Mouse (Mus musculus) CD4-positive, CD25-positive, alpha-beta regulatory T cell, adult 4 months (primary cell): ENCODE data around the gene Ciao1. TPM values are rescaled to one million over a fixed set of nuclear protein-coding genes. Genes with fewer than 3 reads are reported as not detected.
A peak's percentile ranks its signal among the peaks of the same experiment; 100 is the strongest.
"Not testable (repeated sequence)": the region's sequence is repeated elsewhere in the genome, so short reads cannot be mapped to it uniquely, and the experiment has no call there.

Experiments used
- ATAC-seq: one replicate; pipeline ENCODE4 v1.8.0; 2017
- polyA plus RNA-seq, 2 experiments: library from polyadenylated mRNA; unstranded; fragments of 100-300 nt; shearing (Covaris generic); gene quantifications; one replicate each; pipeline ENCODE4 v1.2.1; 2017

The Ciao1 gene
- polyA plus RNA-seq: 10 to 100 TPM; 53.3 to 64.7 TPM

DNA sequence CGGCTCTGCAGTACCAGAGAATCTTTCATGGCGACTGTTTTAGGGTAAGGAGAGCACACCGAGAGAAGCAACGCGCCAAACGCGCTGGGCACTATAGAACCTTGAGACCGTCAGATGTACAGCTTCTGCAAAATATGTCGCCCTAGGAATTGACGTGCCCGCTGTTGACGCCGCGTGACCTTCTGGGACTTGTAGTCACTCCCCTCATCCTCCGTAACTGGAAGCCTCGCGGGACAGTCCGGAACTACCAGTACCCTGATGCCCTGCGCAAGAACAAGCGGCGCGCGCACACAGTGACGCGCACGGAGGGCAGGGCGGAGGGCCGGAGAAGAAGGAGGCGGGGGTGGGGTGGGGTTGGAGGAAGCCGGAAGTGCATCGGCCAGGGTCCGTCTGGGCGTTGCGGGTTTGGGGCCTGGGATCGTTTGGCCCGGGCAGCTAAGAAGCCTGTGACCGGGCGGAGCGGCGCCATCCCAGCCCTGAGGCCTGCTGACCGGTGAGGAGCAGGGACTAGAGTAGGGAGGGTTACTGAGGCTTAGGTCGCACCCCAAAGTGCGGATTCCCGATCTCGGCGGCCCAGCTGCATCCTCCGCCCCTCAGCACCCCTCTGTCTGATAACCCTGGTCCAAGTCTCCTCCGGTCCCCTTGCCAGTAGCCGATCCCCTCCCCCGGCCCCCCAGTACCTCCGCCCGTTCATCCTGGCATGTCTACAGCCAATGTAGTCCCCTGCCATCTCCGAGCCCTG is at the start of gene Ciao1, which contains the start of gene Tmem127:
Gene Ciao1, minus strand, starts transcription at position 225 of the 742 bp plus-strand sequence.
Gene Tmem127, plus strand, starts transcription at position 317 of the 742 bp plus-strand sequence.
- ATAC-seq: peak; percentile 99

DNA sequence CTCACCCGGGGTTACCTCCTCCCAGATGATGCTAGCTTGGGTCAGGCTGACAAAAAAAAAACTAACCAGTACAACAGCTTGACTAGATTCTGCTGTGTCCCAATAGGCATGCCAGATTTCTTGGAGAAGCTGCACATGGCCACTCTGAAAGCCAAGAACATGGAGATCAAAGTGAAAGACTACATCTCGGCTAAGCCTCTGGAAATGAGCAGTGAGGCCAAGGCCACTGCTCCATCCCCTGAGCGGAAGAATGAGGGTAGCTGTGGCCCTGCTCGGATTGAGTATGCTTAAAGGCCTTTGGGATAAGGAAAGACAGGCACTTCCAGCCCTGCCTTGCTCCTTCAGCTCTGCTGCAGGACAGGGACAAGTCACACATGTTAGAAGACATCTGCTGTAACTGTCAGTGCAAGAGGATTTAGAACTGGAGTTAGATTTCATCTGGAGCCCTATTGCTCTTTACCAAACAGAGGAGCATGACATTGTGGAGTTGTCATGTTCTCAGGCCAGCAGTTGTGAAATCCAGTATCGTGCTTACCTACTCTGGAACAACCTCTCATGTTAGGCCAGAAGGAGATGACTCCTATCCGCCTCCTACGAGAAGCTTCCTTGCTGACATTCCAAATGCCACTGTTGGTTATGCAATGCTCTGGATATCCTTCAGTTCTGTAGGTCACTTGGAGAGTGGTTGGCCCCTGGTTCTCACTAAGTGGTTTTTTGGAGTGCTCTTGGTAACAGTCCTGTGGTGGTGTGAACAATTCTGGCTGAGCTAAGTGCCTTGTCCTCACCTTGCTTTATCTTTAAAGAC is 49.6 kb upstream of the Ciao1 start:
- no peak for ATAC-seq

DNA sequence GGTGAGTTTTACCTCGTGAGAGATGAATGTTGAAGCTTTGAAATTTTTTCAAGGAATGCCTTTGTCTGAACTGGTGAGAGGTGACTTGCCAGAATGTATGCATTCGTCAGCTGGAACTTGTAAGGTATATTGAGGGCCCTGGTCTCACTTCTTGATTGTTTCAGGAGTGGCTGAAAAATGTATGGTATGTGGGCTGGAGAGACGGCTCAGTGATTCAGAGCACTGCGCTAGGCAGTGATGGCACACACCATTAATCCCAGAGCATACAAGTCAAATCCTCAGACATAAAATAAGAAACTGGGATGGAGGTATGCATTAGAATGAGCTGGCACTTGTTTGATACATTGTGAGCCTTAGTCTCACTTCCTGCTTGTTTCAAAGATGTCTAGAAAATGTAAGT is 44.6 kb upstream of the Ciao1 start:
- ATAC-seq: no peak

DNA sequence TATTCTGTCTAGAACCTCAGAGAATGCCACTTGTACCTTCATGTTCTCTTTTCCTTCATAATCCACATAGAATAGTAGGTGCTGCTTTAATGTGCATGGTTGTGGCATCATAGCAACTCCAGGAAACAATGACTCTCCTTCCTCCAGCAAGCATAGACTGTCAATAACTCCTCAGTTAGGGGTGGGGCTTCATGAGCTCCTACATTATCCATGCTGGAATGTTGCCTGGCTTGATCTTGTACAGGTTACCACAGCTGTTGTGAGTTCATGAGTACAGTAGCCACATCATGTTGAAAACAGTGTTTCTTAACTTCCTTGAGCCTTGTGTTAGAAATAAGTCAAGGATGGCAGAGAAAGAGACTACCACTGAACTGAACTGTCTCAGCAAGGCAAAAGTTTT is 30.5 kb upstream of the Ciao1 start:
- no peak for ATAC-seq

DNA sequence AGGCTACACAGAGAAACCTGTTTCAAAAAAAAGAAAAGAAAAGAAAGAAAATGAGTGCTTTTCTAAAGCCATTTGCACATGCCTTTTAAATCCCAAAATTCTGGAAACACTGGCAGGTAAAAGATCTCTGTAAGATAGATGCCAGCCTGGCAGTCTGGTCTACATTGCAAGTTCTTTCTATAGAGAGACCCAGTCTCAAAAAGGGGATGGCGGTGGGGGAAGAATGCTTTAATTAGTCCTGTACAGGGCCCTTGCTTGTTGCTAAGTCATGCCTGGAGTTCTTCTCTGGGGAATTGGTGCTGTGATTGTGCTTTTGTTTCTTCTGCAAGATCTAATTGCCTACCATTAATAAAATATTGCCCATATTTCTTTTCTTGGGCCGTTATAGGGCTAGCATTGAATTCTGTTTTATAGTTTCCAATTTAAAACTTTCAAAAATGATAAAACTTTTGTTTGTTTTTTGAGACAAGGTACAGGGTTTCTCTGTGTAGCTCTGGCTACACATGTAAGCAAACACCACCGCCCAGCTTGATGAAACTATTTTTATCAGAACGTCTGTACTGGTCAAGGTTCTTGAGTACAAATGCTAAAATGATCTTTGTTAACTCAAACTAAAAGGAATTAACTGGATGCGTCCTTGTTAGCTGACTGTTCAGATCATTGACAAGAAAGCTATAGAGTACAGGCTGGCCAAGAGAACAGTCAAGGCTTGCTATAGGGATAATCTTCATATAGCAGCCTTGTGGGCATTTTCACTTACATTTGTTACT is 28.1 kb upstream of the Ciao1 start:
- no peak for ATAC-seq

DNA sequence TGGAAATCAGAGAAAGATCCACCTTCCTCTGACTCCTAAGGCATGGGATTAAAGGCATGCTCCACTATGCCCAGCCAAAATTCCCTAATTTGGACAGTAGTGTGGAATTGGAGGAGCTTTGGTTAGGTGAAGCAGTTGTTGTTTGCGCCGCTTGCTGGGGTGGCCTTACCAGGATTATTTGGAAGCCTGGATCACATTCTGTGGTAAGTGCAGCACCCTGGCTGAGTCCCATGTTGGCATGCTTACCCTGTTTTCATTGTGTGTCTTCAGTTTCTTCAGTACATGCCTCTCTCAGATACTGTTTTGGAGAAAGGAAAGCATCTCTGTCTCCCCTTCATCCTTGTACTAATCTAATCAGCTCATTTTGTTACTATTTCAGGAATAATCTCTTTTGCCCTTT is 27.0 kb upstream of the Ciao1 start:
- no peak for ATAC-seq

DNA sequence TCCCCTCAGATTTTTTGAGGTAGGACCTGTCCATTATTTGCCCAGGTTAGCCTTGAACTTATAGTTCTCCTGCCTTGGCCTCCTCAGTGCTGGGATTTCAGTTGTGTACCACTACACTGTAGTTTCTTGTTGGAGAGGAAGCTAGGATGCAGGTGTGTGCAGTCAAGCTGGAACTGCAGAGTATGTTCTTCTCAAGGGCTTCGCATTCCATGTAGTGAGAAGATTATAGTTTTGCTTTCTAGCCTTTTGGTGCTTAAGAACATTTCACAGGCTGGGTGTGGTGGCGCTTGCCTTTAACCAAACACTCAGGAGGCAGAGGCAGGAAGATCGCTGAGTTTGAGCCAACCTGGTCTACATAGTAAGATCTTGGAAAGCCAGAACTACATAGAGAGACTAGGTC is 25.2 kb upstream of the Ciao1 start:
- no peak for ATAC-seq

DNA sequence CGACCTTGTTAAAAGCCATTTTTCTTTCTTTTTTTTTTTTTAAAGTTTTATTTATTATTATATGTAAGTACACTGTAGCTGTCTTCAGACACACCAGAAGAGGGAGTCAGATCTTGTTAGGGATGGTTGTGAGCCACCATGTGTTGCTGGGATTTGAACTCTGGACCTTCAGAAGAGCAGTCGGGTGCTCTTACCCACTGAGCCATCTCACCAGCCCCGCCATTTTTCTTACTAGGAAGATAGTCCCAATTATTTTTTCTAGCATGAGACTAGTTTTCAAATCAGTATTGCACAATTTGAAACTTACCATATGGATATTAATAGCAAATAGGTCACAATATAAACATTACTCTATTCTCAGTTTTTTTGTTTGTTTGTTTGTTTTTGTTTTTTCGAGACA is 24.4 kb upstream of the Ciao1 start:
- ATAC-seq: not testable (repeated sequence)

DNA sequence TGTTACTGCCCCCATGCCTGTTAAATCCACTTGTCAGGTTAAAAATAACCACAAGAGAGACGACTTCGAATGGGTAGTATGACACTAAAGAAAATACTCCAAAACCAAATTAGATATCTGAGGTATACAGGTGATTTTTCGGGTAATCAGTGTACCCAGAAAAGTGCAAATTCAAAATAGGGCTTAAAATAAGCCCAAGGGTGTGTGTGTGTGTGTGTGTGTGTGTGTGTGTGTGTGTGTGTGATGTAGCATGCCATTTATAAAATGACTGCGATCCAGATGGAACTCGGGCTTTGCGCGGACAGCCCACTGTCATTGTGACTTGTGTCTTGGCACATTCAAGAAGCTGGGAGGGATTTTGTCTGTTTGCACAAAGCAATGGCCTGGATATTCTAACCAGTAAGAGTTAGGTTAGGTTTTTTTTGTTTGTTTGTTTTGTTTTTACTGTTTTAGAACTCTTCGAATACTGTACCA is 23.5 kb upstream of the Ciao1 start:
- no peak for ATAC-seq

DNA sequence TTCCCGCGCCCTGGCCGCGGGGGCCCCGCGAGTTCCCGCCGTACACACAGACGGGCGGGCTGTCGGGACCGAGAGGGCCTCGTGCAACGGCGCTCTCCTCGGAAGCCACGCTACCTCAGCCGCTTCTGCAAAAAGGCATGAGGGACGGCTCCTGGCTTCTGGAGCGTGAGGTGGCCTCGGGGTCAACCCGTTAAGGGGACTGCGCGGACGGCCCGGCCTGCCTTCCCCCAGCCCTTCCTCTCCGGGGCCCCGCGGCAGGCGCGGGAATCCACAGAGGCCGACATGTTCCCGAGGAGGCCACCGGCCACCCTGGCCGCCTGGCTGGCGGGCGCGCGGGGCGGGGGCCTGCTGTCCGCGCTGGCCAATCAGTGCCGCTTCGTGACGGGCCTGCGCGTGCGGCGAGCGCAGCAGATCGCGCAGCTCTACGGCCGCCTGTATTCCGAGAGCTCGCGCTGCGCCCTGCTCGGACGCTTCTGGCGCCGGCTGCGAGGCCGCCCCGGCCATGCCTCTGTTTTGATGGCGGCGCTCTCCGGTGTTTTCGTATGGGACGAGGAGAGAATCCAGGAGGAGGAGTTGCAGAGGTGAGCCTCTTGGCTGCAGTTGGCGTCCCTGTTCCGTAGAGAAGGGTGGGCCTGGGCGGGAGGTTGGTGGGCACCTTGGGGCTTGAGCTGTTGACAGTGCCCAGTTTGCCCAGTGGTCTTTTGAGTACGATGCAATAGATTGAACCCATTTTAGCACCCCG is 22.9 kb upstream of the Ciao1 start:
- ATAC-seq: peak; percentile 71

DNA sequence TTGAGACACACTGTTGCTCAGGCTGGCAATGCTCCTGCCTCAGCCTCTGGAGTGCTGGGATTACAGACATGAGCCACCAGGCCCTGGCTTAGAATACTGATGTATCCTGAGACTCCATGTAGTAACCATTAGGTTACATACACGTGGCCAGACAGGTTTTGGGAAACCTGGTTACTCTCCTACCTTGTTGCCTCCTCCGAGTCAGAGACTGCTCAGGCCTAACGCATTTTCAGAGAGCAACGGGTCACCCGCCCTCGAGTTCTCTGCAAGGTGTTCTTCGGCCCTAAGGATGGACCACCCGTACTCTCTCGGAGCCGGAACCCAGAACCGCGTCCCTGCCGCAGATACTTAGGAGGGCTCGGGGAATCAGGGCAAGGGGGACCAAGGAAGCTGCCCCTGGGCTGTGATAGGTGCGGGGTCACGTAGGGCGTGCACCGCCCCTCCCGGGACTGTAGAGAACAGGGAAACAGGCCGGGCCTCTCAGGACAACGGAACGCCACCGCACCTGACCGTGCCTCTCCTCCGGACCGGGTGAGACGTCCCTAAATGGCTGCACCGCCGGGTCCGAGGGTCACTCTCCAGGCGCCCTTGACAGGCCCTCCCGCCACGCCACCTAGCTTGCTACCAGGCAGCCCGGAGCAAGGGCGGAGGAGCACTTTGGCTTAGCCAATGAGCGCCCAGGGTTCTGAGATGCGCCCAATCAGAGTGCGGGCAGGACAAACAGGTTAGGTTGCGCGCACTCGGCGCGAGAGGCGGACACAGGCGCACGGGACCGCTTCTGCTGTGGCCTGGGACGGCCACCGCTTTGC is 22.1 kb upstream of the Ciao1 start, which contains the start of gene Stard7:
Gene Stard7, plus strand, starts transcription at position 728 of the 809 bp plus-strand sequence.
- ATAC-seq: peak; percentile 95

DNA sequence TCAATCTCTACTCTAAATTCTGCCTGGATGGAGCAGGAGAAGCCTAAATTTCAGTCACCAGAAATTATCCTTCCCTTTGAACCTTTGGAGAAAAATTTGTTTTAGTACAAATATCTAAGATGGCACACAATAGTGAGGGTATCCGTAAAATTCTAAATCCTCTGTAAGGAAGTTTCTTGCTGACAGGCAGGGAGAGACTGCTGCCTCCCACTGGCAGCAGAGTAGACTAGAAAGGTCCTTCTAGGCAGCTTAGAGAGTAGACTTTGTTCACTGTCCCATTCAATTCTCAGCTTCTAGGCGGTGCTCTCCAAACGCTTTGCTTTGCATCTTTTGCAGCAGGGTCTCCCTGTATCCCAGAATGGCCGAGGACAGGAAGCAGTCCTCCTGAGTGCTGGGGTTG is 20.2 kb upstream of the Ciao1 start:
- no peak for ATAC-seq

DNA sequence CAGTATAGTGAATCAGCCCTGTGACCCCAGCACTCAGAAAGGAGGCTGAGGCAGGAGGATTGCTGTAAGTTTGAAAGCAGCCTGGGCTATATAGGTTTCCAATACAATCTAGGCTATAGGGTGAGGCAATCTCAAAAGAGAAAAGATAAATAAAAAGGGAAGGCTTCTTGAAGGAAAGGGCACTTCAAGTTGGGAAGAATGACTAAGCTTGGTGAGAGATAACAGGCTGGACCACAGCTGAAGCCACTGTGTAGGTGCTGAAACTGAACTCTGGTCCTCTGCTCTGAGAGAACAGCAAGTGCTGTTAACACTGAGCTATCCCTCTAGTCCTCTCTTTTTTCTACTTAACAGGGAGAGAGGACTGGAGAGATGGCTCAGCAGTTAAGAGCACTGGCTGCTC is 14.9 kb upstream of the Ciao1 start:
- ATAC-seq: no peak

DNA sequence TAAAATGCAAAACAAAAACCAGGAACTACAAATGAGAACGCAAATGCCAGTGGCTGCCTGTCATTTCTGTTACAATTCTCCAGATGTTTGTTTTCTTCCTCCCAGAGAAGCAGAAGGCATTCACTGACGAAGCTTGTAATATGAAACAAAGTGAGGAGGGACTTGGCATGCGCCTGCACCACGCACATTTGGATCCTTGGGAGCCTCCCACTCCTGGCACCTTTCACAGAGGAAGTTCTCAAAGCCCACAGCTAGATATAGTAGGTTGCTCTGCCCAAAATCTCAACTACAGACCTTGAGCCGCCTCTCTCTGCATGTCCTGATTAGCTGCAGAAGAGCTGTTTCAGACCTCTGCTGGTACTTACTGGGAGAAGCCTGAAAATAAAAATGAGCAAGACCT is 11.7 kb upstream of the Ciao1 start:
- no peak for ATAC-seq

DNA sequence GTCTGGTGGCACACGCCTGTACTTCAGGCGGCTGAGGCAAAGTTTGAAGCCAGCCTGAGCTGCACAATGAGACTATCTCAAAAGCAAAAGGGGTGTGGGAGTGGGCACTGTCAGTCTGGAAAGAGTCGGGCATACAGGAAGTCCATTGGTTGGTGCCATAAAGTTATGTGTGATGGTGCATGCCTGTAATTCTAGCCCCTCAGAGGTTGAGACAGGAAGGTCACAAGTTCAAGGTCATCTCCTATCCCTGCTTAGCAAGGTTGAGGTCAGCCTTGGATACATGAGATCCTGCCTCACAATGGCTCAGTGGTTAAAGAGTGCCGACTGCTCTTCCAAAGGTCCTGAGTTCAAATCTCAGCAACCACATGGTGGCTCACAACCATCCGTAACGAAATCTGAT is 7.7 kb upstream of the Ciao1 start:
- no peak for ATAC-seq

DNA sequence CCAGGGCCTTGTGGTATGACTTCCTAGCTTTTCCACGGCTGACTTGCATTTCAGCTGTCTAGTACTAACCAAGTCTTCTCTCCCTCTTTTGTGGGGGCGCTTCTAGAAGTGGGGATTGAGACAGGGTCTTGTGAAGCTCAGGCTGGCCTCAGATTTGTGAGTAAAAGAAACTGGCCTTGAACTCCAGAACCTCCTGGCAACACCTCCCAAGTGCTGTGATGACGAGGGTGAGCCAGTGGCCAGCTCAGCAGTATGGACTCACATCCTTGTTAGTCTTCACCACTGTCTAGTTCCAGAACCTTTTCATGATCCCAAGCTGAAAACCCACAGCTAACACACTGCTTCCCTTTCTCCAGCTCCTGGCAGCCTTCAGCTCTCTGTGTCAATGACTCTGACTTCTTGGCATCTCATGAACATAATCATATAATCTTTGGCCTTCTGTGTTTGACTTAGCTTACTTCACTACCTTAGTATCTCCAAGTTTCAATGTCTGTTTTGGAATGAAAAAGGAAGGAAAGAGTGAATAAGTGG is 7.1 kb upstream of the Ciao1 start:
- ATAC-seq: no peak

DNA sequence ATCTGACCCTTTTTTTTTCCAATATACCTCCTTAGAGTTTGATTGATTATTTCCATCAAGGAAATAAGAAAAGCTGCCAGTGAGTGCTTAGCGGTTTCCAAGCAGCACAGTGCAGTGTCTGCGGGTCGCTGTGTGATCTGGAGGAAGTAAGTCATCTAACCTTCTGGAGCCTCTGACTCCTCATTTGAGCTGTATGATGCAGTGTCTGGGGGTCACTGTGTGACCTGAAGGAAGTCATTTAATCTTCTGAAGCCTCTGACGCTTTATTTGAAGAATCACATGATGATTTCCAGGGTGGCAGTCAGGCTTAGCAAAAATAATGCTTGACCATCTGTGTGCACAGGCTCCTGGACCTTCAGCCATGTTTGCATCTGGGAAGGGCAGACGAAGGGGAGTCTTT is 5.2 kb upstream of the Ciao1 start:
- no peak for ATAC-seq

DNA sequence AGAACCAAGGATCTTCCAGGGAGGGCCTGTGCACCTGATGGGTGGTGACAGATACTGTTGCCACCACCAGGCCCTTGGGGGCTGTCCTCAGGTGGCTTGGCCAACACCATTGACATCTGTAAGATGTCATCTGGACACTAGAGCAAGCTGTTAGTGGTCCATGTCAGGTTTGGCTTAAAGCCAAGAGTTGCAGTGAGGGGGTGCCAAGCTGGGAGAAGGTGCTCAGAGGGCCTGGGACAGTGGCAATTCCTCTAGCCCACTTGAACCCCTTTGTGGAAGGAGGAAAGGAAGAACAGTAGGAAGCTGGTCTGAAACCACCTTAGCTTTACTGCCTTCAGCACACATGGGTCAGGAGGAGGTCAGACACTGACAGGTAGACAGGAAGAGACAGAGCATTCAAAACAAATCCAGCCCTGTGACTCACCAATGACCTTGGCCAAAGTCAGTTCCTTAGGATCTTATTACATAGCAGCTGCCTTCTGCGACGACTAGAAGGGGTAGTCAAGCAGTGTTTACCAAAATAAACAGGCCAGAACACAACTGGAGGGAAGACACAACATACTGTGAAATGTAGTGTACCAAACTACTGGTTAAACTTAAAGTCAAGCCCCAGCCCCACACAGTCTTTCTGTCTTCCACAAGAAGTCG is 4.4 kb upstream of the Ciao1 start:
- ATAC-seq: no peak

DNA sequence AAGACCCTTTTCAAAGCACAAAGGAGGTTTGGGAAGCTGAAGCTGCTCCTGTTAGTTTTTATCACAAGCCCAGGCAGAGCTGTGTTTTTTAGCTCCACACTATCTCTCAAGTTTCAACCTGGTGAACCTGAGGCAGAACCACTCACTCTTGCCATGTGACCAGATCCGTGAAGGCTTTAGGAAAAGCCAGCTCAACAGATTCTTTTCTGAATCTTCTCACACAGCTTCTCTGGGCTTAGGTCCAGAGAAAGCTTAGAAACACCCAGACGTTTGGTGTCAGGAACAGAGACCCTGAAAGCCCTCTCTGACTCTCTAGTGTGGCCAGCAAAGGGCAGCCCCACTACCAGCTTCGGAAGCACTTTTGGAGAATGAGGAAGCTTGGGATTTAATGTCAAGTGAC is 3.8 kb upstream of the Ciao1 start:
- no peak for ATAC-seq

DNA sequence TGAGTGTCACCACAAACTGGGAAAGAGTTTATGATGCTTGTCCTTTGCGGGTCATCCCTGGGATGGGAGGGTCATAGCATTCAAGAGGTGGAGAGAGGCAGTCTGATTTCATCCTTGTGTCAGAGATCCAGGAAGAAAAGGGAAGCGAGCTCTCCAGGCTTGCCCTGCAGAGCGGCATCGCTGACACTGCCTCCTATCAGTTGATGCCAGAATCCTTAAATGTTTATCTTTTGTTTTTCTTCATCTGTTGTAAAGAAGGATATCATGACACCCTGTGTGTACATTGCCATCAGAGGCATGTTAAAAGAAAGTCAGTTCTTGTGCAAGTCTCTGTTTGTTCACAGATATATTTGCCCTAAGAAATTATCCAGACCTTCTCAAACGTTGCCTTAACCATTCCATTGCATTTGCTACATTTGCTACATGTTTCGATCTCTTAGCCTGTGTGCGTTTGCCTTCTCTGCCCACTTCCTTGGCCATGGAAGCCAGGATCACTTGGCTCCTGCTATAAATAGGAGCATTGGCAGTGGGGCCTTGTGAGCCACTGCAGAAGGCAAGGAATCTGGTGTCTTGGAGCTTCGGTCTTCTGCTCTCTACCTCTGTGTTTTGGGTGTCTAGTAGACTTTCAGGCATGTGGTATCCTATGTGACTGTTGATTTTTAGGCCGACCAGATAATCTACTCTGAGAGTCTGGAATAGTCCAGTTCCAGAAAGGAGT is 2.8 kb upstream of the Ciao1 start:
- ATAC-seq: no peak
